Mouse (Mus musculus): Measurements from ENCODE around the gene Krt42. TPM values are rescaled to one million over a fixed set of nuclear protein-coding genes. Genes with fewer than 3 reads are reported as not detected.
"Not testable (repeated sequence)": the region's sequence is repeated elsewhere in the genome, so short reads cannot be mapped to it uniquely, and the experiment has no call there.

Gene Krt42
- 0.35 and 0.46 TPM in 2 replicates for polyA plus RNA-seq (2015; fragmentation: Nextera tagmentation; extraction: Ambion mirVana)

DNA sequence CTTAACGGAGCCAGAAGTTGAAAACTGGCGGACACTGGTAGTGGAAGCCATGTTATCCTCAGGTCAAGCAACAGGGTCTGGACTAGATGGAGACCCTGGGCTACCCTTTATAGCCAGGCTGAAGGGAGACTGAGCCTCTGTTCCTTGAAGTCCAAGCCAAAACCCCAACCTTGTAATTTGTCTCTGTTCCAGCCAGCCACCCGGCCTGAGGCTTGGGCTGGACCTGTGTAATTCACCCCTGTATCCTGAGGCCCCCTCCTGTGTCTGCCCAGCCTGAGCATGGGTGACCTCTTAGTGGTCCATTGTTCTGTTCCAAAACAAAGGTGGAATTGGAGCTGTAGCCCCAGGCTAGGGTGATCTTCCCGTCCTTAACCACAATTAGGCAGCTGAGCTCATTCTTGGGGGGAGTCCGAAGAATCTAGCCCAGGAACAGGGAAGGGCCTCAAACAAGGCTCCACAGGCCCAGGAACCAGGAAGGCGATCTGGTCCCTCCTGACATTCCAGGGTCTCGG, at the start of gene Krt42:
Gene Krt42 (minus strand): TSS at position 51 of the 512 bp plus-strand sequence.
- DNase-seq (ENCODE audit: low spot score) = no peak

DNA sequence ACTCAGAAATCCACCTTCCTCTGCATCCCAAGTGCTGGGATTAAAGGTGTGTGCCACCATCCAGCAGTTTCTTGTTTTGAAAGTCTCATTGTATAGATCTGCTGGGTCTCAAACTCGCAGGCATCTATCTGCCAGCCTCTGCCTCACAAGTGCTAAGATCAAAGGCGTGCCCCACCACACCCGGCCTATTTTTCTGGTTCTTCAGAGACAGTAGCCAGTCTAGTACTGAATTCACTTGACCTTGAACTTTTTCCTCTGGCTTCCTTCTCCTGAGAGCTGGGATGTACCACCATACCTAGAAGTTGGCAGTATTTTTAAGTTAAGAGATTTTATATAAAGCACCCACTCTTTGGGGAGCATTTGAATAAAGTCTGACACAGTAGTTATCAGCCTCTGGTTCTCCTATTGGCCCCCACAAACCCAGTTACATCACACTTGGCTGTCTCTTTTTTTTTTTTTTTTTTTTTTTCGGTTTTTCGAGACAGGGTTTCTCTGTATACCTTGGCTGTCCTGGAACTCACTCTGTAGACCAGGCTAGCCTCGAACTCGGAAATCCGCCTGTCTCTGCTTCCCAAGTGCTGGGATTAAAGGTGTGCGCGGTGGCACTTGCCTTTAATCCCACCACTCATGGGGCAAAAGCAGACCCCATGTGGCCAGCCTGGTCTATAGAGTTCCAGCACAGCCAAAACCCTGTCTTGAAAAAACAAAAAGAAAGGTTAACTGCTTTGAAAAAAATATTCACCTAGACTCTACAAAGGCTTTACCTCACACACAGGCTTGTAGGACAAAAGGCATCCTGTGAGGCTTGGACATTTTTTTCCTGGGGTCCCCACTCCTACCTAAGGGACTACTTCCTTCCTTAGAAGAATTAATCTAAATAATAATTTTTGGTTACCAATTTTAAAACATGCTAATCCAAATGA, 49.1 kb upstream of the Krt42 start:
- DNase-seq (ENCODE audit: low spot score) = no peak

DNA sequence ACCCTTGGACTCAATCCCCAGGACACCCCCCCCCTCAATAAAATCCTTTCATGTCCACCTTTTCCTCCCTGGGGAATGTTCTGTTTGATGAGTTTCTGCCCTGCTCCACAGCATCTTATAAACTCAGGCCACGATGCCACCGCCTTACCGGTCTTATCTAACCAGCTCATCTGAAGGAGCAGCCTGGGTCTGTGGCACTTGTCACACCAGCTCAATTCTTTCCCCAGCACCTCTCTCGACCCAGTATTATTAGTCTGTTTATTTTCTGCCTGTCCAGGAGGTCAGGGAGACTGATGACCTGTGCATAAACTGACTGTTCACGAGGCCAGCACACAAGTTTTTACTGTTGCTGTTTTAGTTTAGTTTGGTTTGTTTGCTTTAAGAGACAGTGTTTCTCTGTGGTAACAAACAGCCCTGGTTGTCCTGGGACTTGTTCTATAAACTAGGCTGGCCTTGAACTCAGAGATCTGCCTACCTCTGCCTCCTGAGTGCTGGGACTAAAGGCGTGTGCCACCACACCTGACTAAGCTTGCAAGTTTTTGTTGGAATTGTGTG, 48.2 kb upstream of the Krt42 start:
- DNase-seq (ENCODE audit: low spot score) = no peak

DNA sequence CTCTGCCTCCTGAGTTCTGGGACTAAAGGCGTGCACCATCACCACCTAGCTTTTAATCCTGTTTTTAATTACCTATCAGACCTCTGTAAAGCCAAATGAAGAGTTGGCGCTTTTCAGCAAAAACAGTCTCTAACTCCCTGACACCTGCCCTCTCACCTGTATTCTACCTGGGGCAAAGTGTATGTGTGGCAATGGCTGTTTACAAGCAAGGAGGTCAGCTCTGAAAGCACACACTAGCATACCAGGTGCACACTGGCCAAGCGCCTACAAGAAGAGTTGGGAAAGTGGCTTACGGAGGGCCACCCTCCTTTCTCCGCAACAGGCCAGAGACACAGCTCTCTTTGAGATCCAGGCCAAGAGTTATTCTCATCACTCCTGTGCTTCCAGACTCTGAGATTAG, 45.8 kb upstream of the Krt42 start:
- no peak for DNase-seq (ENCODE audit: low spot score)

DNA sequence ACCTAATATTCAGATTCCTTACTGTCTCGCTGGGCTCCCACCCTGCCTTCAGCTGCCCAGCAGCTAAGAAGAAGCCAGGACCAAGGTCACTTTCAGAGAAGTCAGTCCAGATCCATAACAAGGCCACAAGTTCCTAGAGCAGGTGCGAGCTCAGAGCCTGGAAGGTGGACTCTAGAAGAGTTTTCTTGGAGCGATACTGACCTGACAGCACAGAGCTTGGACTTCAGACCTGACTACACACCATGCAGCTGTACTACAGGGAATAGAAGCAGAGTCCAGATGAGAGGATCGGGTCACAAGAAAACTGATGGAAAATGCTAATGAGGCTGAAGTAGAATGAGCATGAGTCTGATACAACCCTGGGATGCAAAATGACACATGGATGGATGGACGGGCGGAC, 43.8 kb upstream of the Krt42 start:
- no peak for DNase-seq (ENCODE audit: low spot score)

DNA sequence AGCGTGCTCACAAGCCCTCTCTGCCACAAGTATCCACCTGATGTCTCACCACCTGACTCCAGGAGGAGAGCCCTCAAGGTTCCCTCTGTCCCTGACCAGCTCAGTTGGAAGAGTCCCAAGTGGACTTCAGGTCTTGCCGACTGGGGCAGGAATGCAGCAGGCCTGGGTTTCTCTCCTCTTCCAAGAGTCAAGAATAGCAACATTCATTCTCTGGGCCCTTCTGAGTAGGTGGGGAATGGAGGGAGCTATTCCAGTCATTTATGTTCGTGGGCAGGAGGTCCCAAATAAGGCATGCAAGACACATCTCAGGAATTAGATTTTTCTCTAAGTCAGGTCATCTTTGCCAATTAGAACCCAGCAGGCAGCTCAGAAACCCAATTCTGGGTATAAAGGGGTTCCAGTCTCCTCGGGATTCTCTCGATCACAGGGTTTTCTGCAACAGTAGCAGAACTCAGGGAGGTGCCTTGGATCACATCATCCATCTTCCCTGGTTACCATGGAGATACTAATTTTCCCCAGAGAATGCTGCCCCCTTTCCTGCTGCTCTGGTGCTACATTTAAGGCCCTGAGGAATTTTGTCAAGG, 42.5 kb upstream of the Krt42 start:
- DNase-seq (ENCODE audit: low spot score) = no peak

DNA sequence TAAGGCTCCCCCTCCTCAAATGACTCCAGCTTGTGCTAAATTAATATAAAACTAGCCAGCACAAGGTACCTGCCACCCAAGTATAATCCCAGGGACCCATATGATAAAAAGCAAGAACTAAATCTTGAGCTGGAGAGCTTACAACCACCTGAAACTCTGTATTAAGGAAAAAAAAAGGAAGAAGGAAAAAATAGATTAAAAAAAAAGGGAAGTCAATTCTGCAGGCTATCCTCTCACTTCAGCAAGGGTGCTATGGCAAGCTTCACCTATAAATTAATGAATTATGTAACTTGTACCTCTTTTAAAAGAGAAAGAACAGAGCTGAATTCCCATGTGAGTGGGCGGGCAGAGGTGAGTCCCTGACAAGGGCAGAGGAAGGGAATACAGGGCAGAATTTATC, 42.0 kb upstream of the Krt42 start:
- no peak for DNase-seq (ENCODE audit: low spot score)

DNA sequence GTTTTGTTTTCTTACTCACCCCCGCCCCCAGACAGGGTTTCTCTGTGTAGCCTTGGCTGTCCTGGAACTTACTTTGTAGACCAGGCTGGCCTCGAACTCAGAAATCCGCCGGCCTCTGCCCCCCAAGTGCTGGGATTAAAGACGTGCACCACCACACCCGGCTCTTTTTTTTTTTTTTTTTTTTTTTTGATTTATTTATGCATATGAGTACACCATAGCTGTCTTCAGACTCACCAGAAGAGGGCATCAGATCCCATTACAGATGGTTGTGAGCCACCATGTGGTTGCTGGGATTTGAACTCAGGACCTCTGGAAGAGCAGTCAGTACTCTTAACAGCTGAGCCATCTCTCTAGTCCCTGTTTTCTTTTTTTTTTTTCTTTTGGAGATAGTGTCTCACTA, 39.0 kb upstream of the Krt42 start:
- DNase-seq (ENCODE audit: low spot score) = not testable (repeated sequence)

DNA sequence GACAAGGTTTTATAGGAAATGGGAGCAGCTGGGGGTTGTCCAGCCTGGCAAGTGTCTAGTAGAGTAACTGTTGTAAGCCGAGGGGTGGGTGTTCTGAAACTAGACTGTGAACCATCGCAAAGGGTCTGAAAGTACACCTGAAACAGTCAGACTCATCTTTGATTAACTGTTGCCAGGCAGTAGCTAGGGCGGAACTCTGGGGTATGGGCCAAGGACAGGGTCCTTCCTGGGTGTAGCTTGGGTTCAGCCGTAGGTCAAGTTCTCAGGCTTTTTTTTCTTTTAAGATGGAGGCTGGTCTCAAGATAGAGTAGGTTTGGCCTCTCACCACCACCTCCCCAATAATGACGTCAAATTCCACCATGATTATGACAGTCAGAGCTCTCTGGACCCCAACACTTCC, 38.2 kb upstream of the Krt42 start:
- DNase-seq (ENCODE audit: low spot score) = no peak

DNA sequence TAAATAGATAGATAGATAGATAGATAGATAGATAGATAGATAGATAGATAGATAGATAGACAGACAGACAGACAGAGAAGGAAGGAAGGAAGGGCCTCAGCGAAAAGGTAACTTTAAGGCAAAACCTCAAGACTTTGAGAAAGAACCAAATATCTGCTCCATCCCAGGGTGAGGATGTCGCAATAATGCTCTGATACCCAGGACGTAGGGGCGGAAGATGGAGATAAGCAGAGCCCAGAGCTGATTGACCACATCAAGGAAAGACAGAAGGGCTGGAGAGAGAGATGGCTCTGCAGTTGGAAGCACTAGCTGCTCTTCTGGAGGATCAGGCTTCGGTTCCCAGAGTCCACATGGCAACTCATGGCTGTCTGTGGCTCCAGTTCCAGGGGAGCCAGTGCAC, 31.6 kb upstream of the Krt42 start:
- DNase-seq (ENCODE audit: low spot score) = no peak

DNA sequence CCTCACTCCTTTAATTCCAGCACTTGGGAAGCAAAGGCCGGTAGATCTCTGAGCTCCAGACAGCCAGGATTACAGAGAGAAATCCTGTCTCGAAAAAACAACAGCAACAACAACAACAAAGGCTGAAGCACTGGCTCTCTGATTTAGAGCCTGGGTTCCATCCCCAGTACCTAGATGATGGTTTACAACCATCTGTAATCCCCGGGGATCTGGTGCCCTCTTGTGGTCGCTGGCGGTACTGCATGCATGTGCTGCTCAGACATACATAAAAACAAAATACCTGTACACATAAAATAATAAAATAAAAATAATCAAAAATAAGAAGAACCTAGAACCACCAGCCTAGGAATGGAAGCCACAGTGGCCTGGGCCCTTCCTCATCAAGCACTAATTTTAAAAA, 30.6 kb upstream of the Krt42 start:
- DNase-seq (ENCODE audit: low spot score) = peak; percentile 61

DNA sequence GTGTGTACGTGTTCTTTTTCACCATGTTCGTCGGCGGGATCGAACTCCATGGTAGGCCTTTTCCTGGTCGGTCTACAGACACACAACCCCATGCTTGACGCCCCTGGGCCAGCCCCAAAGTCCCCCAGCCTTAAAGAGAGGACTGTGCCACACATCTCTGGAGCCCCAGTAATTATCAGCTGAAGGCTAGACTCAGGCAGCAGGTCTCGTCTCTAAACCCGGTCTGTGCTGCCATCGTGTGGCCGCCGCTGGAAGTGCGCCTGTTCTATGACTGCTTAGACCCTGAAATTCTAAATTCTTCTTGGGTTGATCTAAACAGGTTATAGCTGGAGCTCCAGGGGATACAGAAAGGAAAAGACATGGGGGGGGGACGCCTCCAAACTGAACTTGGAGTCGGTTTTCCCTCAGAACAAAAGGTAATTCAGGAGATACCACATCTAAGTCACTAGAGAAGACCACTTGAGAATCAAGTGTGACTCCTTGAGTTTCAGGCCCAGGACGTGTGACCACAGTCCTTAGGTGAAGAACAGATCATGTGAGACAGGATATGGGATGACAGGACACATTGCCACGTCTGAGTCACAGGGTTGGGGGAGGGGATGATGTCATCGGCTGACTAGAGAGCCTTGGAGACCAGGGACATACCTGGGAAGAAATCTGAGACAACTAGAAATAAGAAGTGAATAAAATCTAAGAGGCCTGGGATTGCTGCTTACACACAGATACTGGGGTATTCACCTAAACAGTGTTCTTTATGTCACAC, 28.8 kb upstream of the Krt42 start:
- DNase-seq (ENCODE audit: low spot score) = peak; percentile 73

DNA sequence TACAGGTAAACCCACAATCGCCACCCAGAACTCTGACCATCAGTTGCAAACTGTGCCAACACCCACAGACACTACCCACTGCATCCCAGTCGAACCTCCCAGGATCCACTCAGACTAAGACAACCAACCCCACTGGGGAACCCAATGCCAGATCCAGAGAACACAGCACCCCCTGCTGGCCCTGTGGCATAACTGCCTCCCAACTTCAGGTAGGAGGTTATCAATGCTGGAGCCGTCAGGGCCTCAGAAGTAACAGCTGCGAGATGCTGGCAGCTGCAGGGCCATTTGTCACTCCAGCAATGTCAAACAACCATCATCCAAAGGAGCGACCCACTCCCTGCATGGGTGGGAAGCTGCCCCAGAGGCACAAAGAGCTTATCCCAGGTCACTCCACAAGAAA, 28.1 kb upstream of the Krt42 start:
- peak; percentile 48 for DNase-seq (ENCODE audit: low spot score)

DNA sequence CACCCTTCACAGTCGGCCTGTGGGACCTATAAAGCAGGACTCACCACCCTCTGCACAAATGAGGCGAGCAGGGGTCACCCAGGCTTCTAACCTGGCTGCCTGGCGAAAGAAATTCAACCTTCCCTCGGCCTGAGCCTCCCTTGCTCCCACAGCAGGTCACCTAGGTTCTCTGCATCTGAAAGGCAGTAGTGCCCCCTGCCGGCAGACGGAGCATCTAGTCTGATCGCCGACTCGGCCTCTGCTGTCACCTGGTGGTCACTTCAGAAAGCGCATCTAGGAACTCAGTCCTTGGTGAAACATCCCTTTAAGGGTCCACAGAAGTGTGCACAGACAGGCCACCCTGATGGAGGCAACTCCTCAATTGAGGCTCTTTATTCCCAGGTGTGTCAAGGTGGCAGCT, 25.6 kb upstream of the Krt42 start:
- peak; percentile 88 for DNase-seq (ENCODE audit: low spot score)

DNA sequence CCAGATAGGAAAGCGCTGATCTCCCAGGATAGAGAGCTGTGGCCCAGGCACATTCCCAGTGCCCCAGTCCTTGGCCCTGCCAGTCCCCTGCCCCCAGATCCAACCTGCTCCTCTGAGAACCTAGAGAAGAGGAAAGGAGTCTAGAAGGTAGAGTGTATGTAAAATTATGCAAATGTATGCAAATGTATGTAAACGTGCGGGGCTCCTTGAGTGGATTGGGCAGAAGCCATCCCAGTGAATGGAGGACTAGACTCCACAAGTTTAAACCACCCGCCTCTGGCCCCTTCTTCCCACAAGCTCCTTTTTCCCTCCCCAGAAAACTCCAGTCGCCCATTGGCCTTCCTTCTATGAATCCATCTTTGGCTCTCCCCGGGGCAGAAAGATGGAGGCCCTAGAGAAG, 23.2 kb upstream of the Krt42 start:
- no peak for DNase-seq (ENCODE audit: low spot score)

DNA sequence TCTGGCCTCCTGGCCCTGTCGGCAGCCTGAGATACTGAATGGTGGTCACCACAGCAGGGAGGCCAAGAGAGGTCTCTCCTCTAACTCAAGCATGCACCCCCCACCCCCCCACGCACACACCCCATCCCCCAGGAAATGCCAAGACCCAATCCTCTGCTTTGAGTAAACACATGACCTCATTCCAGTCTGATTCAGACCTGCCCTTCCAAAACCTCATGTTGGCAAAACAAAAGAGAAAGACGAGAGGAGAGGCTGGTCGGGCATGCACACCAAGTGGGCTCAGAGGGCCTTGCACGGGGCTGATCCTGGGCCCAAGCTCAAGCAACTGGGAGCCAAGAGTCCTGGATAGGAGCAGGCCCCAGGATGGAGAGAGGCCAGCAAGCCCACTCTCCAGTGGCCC, 20.6 kb upstream of the Krt42 start:
- DNase-seq (ENCODE audit: low spot score) = no peak

DNA sequence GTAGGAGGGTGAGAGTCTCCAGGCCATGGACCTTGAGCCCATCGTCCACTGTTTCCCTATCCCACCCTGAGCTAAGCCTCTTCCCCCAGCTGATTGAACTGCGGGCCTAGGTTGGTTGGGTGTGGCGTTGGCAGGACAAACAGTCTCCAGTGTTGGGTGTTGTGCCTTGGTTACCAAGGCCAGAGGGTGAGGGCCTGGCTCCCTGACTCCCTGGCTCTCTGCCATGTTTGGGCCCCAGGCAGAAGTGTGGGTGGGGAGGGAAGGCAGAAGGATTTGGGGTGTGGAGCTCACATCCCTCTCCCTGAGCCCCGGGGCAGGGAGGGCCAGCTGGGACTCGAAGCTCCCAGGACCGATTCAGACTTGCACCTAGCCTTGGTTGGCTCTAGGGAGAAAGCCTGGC, 19.3 kb upstream of the Krt42 start:
- no peak for DNase-seq (ENCODE audit: low spot score)

DNA sequence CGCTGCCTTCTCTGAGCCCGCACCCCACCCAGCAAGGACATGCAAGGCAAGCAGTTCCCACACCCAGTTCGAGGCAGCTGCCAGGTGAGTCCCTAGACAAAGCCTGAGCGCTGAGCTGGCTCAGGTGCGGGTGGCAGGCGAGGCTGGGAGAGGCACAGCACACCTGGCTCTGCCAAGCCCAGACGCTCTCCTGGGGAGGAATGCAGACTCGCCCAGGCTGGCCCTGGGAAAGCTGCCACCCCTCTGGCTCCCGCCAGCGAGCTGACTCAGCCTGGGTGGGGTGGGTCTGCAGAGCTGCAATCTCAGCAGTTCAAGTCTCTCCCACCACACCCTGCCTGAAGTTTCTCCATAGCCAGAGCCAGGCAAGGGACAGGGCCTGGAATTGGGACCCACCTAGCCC, 17.4 kb upstream of the Krt42 start:
- DNase-seq (ENCODE audit: low spot score) = no peak

DNA sequence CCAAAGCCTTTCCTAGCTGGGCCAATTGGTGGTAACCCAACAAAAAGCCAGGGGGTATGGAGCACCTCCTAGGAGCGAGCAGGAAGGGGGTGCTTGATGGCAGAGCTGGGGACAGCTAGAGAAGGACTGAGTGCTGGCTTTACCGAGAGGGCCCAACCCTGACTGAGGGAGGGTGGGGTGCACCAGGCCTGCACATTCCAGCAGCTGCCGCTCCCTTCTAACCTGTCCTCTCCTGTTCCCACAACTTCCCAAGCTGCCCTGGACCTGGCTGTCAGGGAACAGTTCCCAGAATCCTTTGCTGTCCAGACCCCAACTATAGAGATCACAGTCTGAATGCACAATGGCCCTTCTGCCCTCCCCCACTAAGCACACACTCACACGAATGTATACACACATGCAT, 15.3 kb upstream of the Krt42 start:
- no peak for DNase-seq (ENCODE audit: low spot score)

DNA sequence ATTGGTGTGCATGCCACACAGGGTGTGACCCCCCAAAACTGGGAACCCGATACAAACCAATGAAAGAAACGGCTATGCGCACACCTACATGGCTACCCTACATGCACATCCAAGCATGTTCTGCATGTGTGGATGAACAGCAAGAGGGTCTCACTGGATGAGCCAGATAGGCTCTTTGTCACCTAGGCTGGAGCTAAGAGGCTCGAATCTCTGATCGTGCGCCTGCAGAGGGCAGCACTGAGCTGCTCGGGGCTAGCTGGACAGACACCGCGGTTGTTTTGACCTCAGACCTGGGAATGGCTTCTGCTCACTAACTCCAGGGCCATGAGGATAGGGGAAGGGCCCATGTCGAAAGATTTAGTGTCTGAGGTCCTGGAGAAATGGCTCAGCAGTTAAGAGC, 12.9 kb upstream of the Krt42 start:
- peak; percentile 74 for DNase-seq (ENCODE audit: low spot score)
